Mouse (Mus musculus): Measurements from ENCODE around the gene Bcan. TPM values are rescaled to one million over a fixed set of nuclear protein-coding genes. Genes with fewer than 3 reads are reported as not detected.

The Bcan gene
- polyA plus RNA-seq, 1 experiment, result not detected

DNA sequence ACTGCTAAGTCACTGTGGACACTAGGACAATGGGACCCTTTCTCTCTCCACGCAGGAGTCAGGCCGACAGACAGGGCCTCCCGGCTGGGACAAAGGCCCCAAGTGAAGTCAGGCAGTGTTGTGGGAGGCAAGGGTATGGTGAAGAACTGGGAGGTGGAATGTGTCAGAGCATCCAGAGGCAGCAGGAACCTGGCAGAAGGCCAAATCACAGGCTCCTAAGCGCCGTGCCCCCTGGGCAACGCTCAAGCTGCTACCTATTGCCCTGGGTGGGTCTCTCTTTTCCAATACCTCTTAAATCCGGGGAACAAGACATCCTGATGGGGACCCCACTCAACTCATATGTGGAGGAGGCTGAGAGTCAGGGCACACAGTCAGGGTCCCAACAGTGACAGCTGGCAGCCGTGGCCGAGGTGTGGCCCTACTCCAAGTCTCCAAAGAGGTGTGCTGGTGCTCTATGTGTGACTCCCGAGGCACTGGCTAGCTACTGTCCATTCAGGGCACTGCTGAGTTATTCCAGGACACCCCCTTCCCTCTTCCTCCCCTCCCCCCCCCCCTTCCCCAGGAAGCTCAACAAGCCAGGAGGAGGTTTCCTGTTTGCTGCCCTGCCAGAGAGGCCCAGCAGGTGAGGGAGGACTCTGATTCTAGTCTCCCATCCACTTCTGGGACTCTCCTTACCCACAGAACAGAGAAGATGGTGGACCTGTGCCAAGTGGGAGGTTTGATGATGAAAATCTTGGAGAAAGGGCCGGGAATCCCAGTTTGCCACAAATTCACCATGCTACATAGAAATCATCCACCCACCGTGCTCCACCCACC is 14.3 kb downstream of the Bcan start:
- peak overlapping the region; percentile 97 for H3K27ac ChIP-seq (replicated peaks; ENCODE audit: low read depth, low read length)
- peak overlapping the region; percentile 11; the same call in 1 of the 2 replicates for H3K4me3 ChIP-seq (ENCODE audit: insufficient read depth, low read depth, low read length)
- H3K4me1 ChIP-seq (ENCODE audit: control insufficient read depth, insufficient read depth, insufficient read length, low read length), result peaks cover 30% of the 10 kb centered on the region

DNA sequence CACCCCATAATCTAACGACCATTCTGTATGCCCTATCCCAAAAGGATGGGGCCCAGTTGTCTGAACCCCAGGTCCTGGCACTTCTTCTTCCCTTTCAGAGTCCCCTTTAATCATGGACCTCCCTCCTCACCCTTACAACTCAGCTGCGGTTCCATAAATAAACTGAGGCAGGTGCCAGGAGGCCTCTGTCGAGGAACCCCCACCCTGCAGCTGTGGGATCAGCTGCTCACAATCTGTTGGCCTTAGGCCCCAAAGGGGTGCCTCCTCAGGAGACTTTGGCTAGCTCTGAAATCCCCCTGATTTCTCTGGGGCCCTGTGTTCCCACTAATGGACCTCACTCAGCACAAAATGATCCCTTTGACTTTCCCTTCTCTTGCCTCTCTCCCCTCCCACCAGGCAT is 15.9 kb downstream of the Bcan start:
- Histone ChIP-seq H3K4me1 (ENCODE audit: control insufficient read depth, insufficient read depth, insufficient read length, low read length) (peaks cover 30% of the 10 kb centered on the region), H3K4me3 (ENCODE audit: insufficient read depth, low read depth, low read length) (no peak overlapping the region), H3K27ac (replicated peaks; ENCODE audit: low read depth, low read length) (peak overlapping the region; percentile 93)

DNA sequence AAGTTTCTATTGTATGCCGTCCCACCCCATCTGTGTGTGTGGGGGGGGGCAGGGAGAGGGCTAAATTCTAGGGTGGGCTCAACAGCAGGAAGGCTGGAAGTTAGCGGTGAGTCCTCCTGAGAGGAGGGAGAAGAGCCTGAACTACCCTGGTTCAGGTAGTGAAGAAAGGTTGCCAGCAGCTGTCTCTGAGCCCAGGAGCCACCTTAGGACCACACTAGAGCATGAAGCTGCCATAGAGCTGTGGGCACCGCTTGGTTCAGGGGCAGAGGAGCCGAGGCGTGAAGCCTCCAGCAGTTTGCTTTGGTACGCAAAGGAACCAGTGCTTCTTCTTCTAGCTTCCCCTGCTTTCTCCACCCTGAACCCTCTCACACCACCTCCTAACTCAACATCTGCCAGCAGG is 16.4 kb downstream of the Bcan start:
- Histone ChIP-seq H3K4me1 (ENCODE audit: control insufficient read depth, insufficient read depth, insufficient read length, low read length) (peaks cover 30% of the 10 kb centered on the region), H3K4me3 (ENCODE audit: insufficient read depth, low read depth, low read length) (no peak overlapping the region), H3K27ac (replicated peaks; ENCODE audit: low read depth, low read length) (peak overlapping the region; percentile 93)

DNA sequence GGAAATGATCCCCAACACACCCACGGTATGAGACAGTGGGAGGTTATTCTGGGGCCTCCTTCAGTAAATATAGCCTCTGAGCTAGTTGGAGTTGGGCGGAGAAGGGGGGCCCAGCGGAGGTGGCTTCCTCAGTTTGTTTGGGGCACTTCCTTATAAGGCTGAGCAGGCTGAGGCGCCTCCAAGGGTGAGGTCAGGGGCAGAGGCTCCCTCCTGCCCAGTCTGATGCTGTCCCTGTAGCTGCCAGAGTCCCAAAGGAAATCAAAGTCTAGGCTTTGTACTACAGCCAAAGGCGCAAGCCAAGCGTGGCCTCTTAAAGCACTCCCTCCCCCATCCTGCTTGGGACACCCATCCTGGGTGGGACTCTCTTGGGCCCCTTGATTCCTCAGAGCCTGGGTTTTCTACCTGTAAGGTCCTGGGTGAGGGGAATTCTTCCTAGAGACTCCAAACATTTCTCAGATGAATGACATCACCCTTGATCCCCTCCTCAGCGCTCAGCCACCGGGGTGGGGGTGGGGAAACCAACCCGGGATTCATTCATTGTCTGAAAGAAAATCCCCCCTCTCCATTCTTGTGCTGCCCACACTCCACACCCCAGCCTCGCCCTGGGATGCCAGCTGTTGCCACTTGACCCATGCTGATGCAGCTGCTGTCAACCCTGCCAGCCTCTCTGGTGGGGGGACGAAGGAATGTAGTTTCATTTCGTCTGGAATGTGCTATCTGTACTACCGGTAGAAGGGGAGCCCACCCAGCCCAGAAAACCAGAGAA is 17.0 kb downstream of the Bcan start:
- H3K4me3 ChIP-seq (ENCODE audit: insufficient read depth, low read depth, low read length), result peak overlapping the region; percentile 20; the same call in 1 of the 2 replicates

DNA sequence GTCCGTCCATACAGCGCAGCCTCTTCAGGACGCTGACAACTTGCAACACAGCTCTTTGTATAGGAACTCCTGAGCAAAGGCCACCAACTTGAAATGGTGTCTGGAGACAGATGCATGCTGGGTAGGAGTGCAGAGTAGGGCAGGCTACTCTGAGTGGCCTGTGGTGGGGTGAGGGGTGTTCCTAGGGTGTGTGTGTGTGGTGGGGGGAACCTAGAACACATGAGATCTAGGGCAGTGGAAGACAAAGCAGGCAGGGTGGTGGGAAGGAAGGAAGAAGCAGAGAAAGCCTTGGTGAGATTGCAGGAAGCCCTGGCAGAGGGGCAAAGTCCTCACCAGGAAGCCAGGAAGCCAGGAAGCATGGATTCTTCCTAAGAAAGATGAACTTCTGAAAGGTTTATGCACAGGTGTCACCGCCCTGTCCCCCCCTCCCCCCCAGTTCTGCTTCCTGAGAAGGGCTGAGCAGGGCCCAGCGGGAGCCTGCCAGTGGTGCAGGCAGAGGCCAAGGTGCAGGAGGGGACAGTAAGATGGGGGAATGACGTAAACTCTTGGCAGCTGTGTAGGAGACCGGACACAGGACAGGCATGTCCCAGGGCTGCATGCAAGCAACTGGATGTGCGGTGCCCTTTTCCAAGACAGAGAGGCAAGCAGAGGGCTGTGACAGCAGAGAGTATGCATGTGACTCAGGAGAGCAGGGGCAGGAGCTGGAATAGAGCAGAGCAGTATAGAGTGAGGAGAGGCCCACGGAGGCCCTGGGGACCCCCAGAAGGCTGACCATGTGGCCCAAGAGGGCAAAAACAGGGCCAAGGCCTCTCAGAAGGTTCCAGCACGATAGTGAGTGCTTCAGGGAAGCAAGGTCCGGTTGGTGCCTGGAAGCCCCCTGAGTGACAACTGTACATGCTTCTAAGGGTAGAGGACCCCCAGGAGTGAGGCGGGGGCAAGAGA is 17.9 kb downstream of the Bcan start:
- Histone ChIP-seq H3K27ac (replicated peaks; ENCODE audit: low read depth, low read length) (peak overlapping the region; percentile 98), H3K4me1 (ENCODE audit: control insufficient read depth, insufficient read depth, insufficient read length, low read length) (peaks cover 30% of the 10 kb centered on the region)

More for the DNA sequence above, 17.0 kb downstream of the Bcan start:
- Histone ChIP-seq H3K4me1 (ENCODE audit: control insufficient read depth, insufficient read depth, insufficient read length, low read length) (peaks cover 30% of the 10 kb centered on the region), H3K27ac (replicated peaks; ENCODE audit: low read depth, low read length) (peak overlapping the region; percentile 98)

DNA sequence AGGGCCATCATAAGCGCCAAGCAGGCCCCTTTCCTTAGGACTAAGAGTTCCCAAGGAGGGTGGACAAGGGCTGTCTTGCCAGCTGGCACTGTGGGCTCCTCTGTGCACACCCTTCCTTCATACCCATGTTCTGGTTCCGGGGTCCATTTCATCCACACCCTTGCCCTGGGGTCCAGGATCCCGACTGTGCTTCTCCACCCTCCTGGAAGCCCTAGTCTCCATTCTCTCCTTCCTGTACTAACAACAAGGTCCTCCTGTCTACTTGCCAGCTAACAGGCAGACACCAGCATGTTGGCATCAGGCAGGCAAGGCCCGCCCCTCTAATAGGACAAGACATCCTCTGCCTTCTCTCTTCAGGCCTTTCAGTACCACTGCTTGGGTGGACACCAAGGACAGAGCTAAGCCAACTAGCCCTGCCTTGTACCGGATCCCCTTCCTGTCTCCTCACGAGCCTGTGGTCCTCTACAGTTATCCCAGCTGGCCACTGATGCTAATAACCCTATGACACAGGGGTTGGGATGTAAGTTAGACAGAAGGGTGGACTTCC is 18.7 kb downstream of the Bcan start:
- Histone ChIP-seq H3K4me1 (ENCODE audit: control insufficient read depth, insufficient read depth, insufficient read length, low read length) (peaks cover 30% of the 10 kb centered on the region), H3K4me3 (ENCODE audit: insufficient read depth, low read depth, low read length) (no peak overlapping the region), H3K27ac (replicated peaks; ENCODE audit: low read depth, low read length) (peak overlapping the region; percentile 98)

More for the DNA sequence above, 17.9 kb downstream of the Bcan start:
- H3K4me3 ChIP-seq (ENCODE audit: insufficient read depth, low read depth, low read length), result peak overlapping the region; percentile 20

DNA sequence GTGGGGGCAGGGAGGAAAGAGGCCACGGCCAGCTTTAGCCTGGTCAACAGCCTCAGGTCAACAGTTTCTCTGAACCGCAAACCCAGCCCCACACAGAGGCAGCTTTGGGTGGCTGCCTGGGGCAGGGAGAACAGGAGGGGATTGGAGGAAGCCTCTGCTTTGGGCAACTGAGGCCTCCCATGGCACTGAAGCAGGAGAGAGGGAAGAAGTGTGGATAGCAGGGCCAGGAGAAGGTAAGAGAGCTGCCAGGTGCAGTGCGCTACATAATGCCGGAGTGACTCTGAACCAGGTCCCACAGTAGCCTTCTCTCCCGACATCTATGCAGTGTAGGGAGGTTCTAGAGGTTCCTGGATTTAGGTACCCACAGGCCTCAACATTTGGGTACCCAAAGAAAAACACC is 19.3 kb downstream of the Bcan start:
- Histone ChIP-seq H3K4me1 (ENCODE audit: control insufficient read depth, insufficient read depth, insufficient read length, low read length) (peaks cover 30% of the 10 kb centered on the region), H3K27ac (replicated peaks; ENCODE audit: low read depth, low read length) (peak overlapping the region; percentile 98), H3K4me3 (ENCODE audit: insufficient read depth, low read depth, low read length) (no peak overlapping the region)

DNA sequence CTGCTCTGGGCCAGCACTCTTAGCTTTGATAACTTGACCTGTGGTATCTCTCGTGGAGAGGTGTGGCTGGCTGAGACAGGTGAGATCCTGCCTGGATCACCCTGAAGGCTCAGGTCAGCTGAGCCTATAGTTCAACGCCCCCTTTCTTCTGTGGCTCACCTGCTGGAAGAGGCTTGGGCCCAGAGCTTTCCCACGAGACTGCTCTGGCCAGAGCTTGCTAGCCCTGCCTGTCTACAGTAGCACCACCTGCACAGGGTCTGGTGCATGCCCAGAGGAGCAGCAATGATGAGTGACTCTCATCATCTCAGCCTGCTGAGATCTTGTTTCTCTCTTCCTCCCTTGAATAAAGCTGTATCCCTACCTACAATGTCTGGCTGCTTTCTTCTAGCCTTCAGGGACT is 19.9 kb downstream of the Bcan start:
- Histone ChIP-seq H3K4me3 (ENCODE audit: insufficient read depth, low read depth, low read length) (no peak overlapping the region), H3K4me1 (ENCODE audit: control insufficient read depth, insufficient read depth, insufficient read length, low read length) (peaks cover 23% of the 10 kb centered on the region), H3K27ac (replicated peaks; ENCODE audit: low read depth, low read length) (0 out of 2 replicates have a peak overlapping the region, but pooled peaks have one; percentile 1)

DNA sequence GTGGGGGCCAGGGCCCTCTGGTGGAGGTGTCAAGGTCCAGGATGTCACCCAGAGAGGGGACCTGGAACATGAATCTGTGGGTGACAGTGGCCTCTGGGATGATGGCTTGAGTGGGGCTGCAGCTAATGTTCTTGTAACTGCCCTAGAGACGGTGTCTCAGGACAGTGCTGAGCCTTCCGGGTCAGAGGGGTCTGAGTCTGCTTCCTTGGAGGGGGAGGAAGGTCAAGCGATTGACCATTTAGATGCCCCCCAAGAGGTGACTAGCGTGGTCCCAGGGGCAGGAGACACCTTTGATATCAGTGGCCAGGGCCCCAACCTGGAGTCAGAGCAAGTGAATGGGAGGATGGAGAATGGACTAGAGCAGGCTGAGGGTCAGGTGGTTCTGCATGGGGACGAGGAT is 20.5 kb downstream of the Bcan start:
- Histone ChIP-seq H3K4me1 (ENCODE audit: control insufficient read depth, insufficient read depth, insufficient read length, low read length) (peaks cover 23% of the 10 kb centered on the region), H3K27ac (replicated peaks; ENCODE audit: low read depth, low read length) (no peak overlapping the region), H3K4me3 (ENCODE audit: insufficient read depth, low read depth, low read length) (no peak overlapping the region)

DNA sequence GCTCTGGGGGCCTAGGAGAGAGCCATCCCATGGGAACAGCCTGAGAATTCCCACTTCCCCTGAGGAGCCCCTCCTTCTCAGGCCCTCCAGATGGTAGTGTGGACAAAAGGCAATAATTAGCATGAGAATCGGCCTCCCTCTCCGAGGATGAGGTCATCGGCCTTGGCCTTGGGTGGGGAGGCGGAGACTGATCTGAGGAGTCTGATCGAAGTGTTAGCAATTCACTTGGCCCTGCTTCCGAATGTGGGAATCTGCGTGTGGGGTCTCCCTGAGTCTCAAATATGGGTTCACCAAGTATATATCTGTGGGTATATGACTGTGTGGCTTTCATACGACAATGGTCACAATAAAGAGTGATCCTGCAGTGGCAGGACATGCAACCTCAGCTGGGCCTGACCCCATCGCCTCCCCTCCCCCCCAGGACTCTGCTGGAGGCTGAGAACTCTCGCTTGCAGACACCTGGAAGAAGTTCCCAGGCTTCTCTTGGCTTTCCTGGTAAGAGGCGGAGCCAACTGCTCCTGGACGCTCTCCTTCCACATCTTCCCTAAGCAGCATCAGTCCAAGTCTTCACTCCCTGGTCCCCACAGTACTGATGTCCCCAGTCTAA is 25.5 kb downstream of the Bcan start:
- Histone ChIP-seq H3K27ac (replicated peaks; ENCODE audit: low read depth, low read length) (peak overlapping the region; percentile 88), H3K4me1 (ENCODE audit: control insufficient read depth, insufficient read depth, insufficient read length, low read length) (no peaks in the 10 kb centered on the region; the same call in 1 of the 2 replicates), H3K4me3 (ENCODE audit: insufficient read depth, low read depth, low read length) (peak overlapping the region; percentile 80)

DNA sequence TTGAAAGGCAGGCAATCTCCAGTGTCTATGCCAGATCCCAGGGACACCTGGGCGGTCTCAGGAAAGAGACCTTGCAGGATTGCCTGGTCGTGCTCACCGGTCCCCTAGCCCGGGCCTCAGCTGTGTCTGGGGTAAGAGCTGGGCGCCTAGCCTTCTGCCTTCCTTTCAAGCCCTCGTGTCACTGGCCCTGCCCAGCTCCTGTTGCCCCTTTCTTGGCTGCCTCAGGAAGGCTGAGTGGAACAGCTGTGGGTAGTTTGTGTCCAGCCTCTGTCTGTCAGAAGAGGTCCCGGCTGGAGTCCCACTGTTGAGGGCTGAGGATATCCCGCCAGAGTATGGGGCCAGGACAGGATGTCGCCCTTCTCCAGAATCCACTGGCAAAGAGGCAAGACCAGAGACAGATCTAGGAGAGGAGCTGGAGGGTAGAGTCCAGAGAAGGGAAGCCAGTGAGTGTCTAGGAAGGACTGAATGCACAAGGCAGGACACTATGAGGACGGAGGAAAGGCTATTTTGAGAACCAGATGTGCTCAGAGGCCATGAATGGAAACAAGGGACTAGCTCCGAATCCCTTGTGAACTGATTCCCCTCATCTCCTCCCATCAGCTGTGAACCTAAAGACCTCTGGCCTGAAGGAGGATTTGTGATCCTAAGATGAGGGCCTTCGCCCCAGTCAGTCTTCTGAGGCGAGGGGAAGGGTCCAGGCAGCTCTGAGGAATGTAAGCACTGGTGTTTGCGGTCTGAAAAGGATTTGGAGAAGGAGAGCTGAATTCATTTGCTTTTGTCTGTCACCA is 26.2 kb downstream of the Bcan start:
- peak overlapping the region; percentile 88 for H3K27ac ChIP-seq (replicated peaks; ENCODE audit: low read depth, low read length)

DNA sequence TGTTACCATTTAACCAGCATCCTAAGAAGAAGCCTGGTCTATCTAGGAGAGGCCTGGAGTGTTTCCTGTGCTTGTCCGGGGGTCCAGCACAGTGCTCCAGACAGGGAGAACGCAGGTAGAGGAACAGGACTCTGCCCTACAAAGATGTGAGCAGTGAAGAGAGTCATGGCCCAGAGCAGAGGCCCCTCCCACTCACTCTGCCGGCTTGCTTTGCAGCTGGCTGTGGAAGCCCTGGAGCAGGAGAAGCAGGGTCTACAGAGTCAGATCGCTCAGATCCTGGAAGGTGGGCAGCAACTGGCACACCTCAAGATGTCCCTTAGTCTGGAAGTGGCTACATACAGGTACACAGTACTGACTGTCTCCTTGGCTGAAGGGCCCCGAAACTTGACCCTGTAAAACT is 27.3 kb downstream of the Bcan start:
- peak overlapping the region; percentile 91 for H3K27ac ChIP-seq (replicated peaks; ENCODE audit: low read depth, low read length)
- no peaks in the 10 kb centered on the region for H3K4me1 ChIP-seq (ENCODE audit: control insufficient read depth, insufficient read depth, insufficient read length, low read length)
- H3K4me3 ChIP-seq (ENCODE audit: insufficient read depth, low read depth, low read length), result peak overlapping the region; percentile 80

More for the DNA sequence above, 26.2 kb downstream of the Bcan start:
- peak overlapping the region; percentile 80 for H3K4me3 ChIP-seq (ENCODE audit: insufficient read depth, low read depth, low read length)
- no peaks in the 10 kb centered on the region; the same call in 1 of the 2 replicates for H3K4me1 ChIP-seq (ENCODE audit: control insufficient read depth, insufficient read depth, insufficient read length, low read length)

DNA sequence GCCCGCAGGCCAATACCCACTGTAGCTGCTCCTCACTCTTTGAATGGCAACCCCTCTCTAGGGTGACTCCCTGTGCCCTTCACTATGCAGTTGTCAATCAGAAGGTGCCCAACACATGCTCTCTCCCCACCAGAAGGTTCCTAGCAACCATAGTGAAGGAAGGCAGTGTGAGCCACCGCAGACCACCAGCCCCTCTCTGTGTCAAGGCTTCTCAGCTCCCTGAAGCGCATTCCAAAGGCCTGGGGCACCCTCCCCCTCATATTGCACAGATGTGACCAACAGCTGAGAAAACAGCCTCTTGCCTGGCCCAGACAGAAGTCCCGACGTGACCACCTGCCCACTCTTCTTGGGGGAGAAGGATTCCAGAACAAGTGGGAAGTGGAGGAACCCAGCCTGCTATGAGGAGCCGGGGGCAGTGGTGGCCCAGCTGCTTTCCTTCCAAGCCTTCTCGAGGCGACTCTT is 27.8 kb downstream of the Bcan start:
- Histone ChIP-seq H3K4me3 (ENCODE audit: insufficient read depth, low read depth, low read length) (peak overlapping the region; percentile 80), H3K27ac (replicated peaks; ENCODE audit: low read depth, low read length) (peak overlapping the region; percentile 91), H3K4me1 (ENCODE audit: control insufficient read depth, insufficient read depth, insufficient read length, low read length) (no peaks in the 10 kb centered on the region)
